Mouse (Mus musculus) limb, embryonic 14.5 days (tissue): ENCODE measurements around the gene Ap5m1. TPM values are rescaled to one million over a fixed set of nuclear protein-coding genes. Genes with fewer than 3 reads are reported as not detected.

Experiments used
- ATAC-seq: fragments of 200-750 bp; cut with Nextera tagmentation; 2 replicates; pipeline ENCODE4 v1.8.0; 2017; ENCODE audit warnings: low read depth, moderate number of reproducible peaks, moderate TSS enrichment; ENCODE audit not compliant: low FRiP score
- DNase-seq: peaks from one replicate; pipeline ENCODE4 v3.0.0-alpha.2; 2015; ENCODE audit warnings: low spot score
- H3K27ac ChIP-seq: fragments of 300-500 bp; sonication (generic); replicated peaks from 2 replicates; pipeline ENCODE4 v1.5.1; 2014; ENCODE audit warnings: low read depth, mild to moderate bottlenecking, low read length, moderate library complexity, mixed read lengths
- H3K27me3 ChIP-seq: fragments of 300-500 bp; sonication (generic); 2 replicates; pipeline ENCODE4 v1.6.1; 2014; ENCODE audit warnings: low read length, mixed read lengths; ENCODE audit not compliant: control insufficient read depth, insufficient read depth
- H3K36me3 ChIP-seq: fragments of 300-500 bp; sonication (generic); 2 replicates; pipeline ENCODE4 v1.6.1; 2014; ENCODE audit warnings: mild to moderate bottlenecking, low read length, moderate library complexity, mixed read lengths; ENCODE audit not compliant: control insufficient read depth, insufficient read depth
- H3K4me1 ChIP-seq: fragments of 300-500 bp; sonication (generic); 2 replicates; pipeline ENCODE4 v1.6.1; 2014; ENCODE audit warnings: antibody characterized with exemption, low read length, mixed read lengths; ENCODE audit not compliant: control insufficient read depth, insufficient read depth
- H3K4me2 ChIP-seq: fragments of 300-500 bp; sonication (generic); replicated peaks from 2 replicates; pipeline ENCODE4 v1.6.1; 2014; ENCODE audit warnings: low read depth, mild to moderate bottlenecking, low read length, moderate library complexity; ENCODE audit not compliant: severe bottlenecking
- H3K4me3 ChIP-seq: fragments of 300-500 bp; sonication (generic); replicated peaks from 2 replicates; pipeline ENCODE4 v1.5.1; 2014; ENCODE audit warnings: low read length
- H3K9ac ChIP-seq: fragments of 300-500 bp; sonication (generic); 2 replicates; pipeline ENCODE4 v1.6.1; 2014; ENCODE audit warnings: mild to moderate bottlenecking, low read depth, low read length, moderate library complexity; ENCODE audit not compliant: severe bottlenecking
- H3K9me3 ChIP-seq: fragments of 300-500 bp; sonication (generic); 2 replicates; pipeline ENCODE4 v1.6.1; 2016; ENCODE audit warnings: low read length; ENCODE audit not compliant: control insufficient read depth
- POLR2A ChIP-seq: fragments of 200-500 bp; IDR thresholded peaks from 2 replicates; pipeline ENCODE4 v1.8.0; 2012; ENCODE audit warnings: inconsistent platforms, mild to moderate bottlenecking, moderate library complexity, borderline replicate concordance; ENCODE audit not compliant: insufficient read depth, insufficient read length; ENCODE audit errors: extremely low read depth
- WGBS: fragments of 180-500 bp; shearing (Covaris S2); extraction: QIAGEN DNeasy Blood & Tissue Kit; methylation state at CpG from one replicate; pipeline ENCODE4 v1.1.7; 2014; 5-methylcytosine and 5-hydroxymethylcytosine counted together
- polyA plus RNA-seq, 2 experiments: library from polyadenylated mRNA; depleted of rRNA in 1 of 2; stranded (reverse) in 1 of 2; unstranded in 1 of 2; fragments of >200 nt; fragmentation: Nextera tagmentation in 1 of 2; extraction: Ambion mirVana in 1 of 2; gene quantifications; 2 replicates each; pipeline versions ENCODE4 v1.2.1 to v1.2.3; 2012 to 2014

Ap5m1 gene
- polyA plus RNA-seq, 2 experiments, result 22.0 to 22.9 TPM

DNA sequence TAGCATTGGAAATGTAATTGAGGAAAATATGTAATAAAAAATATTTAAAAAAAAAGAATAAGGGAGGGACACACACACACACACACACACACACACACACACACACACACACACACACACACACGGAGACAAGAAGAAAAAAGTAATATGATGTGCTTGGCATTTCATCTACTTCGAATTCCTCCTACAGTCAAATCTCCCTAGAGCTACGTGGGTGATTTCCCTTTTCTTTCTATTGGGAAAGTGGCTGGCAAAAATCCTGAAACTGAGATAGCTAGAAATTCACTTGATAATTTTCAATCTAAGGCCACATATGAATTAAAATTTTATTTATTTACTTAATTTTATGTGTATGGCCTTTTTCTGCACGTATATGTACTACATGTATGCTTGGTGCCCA lies 20.3 kb upstream of the Ap5m1 start:
- no peak overlapping the region for H3K4me3 ChIP-seq
- no peaks in the 10 kb centered on the region for H3K4me1 ChIP-seq
- H3K9me3 ChIP-seq, result no peaks in the 10 kb centered on the region
- ATAC-seq (no peak), DNase-seq (no peak)
- peaks cover 7% of the 10 kb centered on the region; the same call in 1 of the 2 replicates for H3K36me3 ChIP-seq
- TF ChIP-seq POLR2A, result no peak
- H3K27me3 ChIP-seq, result no peaks in the 10 kb centered on the region
- 91% methylated on average over 4 of the region's 4 CpGs for WGBS
- H3K9ac ChIP-seq, result no peak overlapping the region
- H3K27ac ChIP-seq, result no peak overlapping the region
- no peak overlapping the region for H3K4me2 ChIP-seq

- Histone ChIP-seq H3K9ac (no peak overlapping the region), H3K36me3 (peaks cover 11% of the 10 kb centered on the region; the same call in 1 of the 2 replicates), H3K4me1 (no peaks in the 10 kb centered on the region), H3K9me3 (no peaks in the 10 kb centered on the region), H3K27ac (no peak overlapping the region), H3K27me3 (no peaks in the 10 kb centered on the region), H3K4me2 (no peak overlapping the region), H3K4me3 (no peak overlapping the region)
- DNase-seq, result no peak
- no peak for TF ChIP-seq POLR2A
- ATAC-seq, result no peak
Observed at GRCm38 (mm10) chr14:49049492-49049891, 16.4 kb upstream of the Ap5m1 start.

- no peak overlapping the region for H3K4me3 ChIP-seq
- no peak overlapping the region for H3K27ac ChIP-seq
- no peak for TF ChIP-seq POLR2A
- H3K4me1 ChIP-seq, result peaks cover 19% of the 10 kb centered on the region
- 73% methylated on average over 2 of the region's 2 CpGs for WGBS
- DNase-seq (no peak), ATAC-seq (no peak)
- H3K4me2 ChIP-seq, result no peak overlapping the region
- no peak overlapping the region for H3K9ac ChIP-seq
- H3K27me3 ChIP-seq, result no peaks in the 10 kb centered on the region
- no peaks in the 10 kb centered on the region for H3K36me3 ChIP-seq
- no peaks in the 10 kb centered on the region for H3K9me3 ChIP-seq
Observed at GRCm38 (mm10) chr14:49063838-49064237, 2.1 kb upstream of the Ap5m1 start.

GRCm38 (mm10) chr14:49066274-49066823 lies 452 bp downstream of the Ap5m1 start, which contains the start of gene Exoc5:
Exoc5 (minus strand) TSS chr14:49066653.
- H3K36me3 ChIP-seq, result no peaks in the 10 kb centered on the region
- ATAC-seq (peak; percentile 94), DNase-seq (peak; percentile 91)
- no peaks in the 10 kb centered on the region for H3K9me3 ChIP-seq
- H3K4me2 ChIP-seq, result peak within 1 kb of the TSS; percentile 69
- WGBS, result under 1% methylated on average over 47 of the region's 53 CpGs
- H3K27me3 ChIP-seq, result no peaks in the 10 kb centered on the region
- H3K4me1 ChIP-seq, result peaks cover 19% of the 10 kb centered on the region
- H3K4me3 ChIP-seq, result peak within 1 kb of the TSS; percentile 93
- H3K27ac ChIP-seq, result peak within 1 kb of the TSS; percentile 98
- peak; percentile 72; the same call in 1 of the 2 replicates for TF ChIP-seq POLR2A
- peak within 1 kb of the TSS; percentile 94 for H3K9ac ChIP-seq

- H3K4me1 ChIP-seq, result peaks cover under 1% of the 10 kb centered on the region; the same call in 1 of the 2 replicates
- H3K4me3 ChIP-seq, result no peak overlapping the region
- TF ChIP-seq POLR2A, result no peak
- DNase-seq (no peak), ATAC-seq (no peak)
- 93% methylated on average over 2 of the region's 2 CpGs for WGBS
- peaks cover 12% of the 10 kb centered on the region for H3K36me3 ChIP-seq
- no peaks in the 10 kb centered on the region for H3K9me3 ChIP-seq
- no peaks in the 10 kb centered on the region for H3K27me3 ChIP-seq
- H3K4me2 ChIP-seq, result no peak overlapping the region
- H3K9ac ChIP-seq, result no peak overlapping the region
- H3K27ac ChIP-seq, result no peak overlapping the region
Observed at GRCm38 (mm10) chr14:49072837-49073236, 6.9 kb downstream of the Ap5m1 start.
